Mouse (Mus musculus) liver, embryonic 16.5 days (tissue): Measurements from ENCODE around the gene Zfp219. TPM values are rescaled to one million over a fixed set of nuclear protein-coding genes. Genes with fewer than 3 reads are reported as not detected.

Source experiments
- ATAC-seq: fragments of 200-750 bp; cut with Nextera tagmentation; 2 replicates; pipeline ENCODE4 v1.8.0; 2017; ENCODE audit warnings: low read depth, mild to moderate bottlenecking, moderate number of reproducible peaks, moderate library complexity
- H3K27ac ChIP-seq: fragments of 300-500 bp; sonication (generic); 2 replicates; pipeline ENCODE4 v1.5.1; 2014; ENCODE audit warnings: mild to moderate bottlenecking, low read length
- H3K27me3 ChIP-seq: fragments of 300-500 bp; sonication (generic); 2 replicates; pipeline ENCODE4 v1.6.1; 2014; ENCODE audit warnings: low read depth, low read length, mixed read lengths; ENCODE audit not compliant: control insufficient read depth, insufficient read depth
- H3K36me3 ChIP-seq: fragments of 300-500 bp; sonication (generic); 2 replicates; pipeline ENCODE4 v1.6.1; 2014; ENCODE audit warnings: mild to moderate bottlenecking; ENCODE audit not compliant: control insufficient read depth, insufficient read depth
- H3K4me1 ChIP-seq: fragments of 300-500 bp; sonication (generic); 2 replicates; pipeline ENCODE4 v1.6.1; 2014; ENCODE audit warnings: low read depth, low read length, mixed read lengths; ENCODE audit not compliant: control insufficient read depth
- H3K4me2 ChIP-seq: fragments of 300-500 bp; sonication (generic); 2 replicates; pipeline ENCODE4 v1.6.1; 2014; ENCODE audit warnings: low read depth, low read length, mixed read lengths
- H3K4me3 ChIP-seq: fragments of 300-500 bp; sonication (generic); 2 replicates; pipeline ENCODE4 v1.5.1; 2014; ENCODE audit warnings: low read depth, mild to moderate bottlenecking, low read length
- H3K9ac ChIP-seq: fragments of 300-500 bp; sonication (generic); 2 replicates; pipeline ENCODE4 v1.6.1; 2014; ENCODE audit warnings: low read depth, low read length
- H3K9me3 ChIP-seq: fragments of 300-500 bp; sonication (generic); replicated peaks from 2 replicates; pipeline ENCODE4 v1.6.1; 2016; ENCODE audit warnings: low read length; ENCODE audit not compliant: control insufficient read depth
- WGBS: fragments of 180-500 bp; shearing (Covaris S2); extraction: QIAGEN DNeasy Blood & Tissue Kit; methylation state at CpG from one replicate; pipeline ENCODE4 v1.1.7; 2014; ENCODE audit not compliant: insufficient replicate concordance; 5-methylcytosine and 5-hydroxymethylcytosine counted together
- polyA plus RNA-seq: library from polyadenylated mRNA; unstranded; fragments of >200 nt; fragmentation: Nextera tagmentation; extraction: Ambion mirVana; gene quantifications from 2 replicates; pipeline ENCODE4 v1.2.1, GENCODE M21; 2015

Zfp219 gene
- polyA plus RNA-seq, 1 experiment from 2014 or later = 8.9 TPM

GRCm38 (mm10) chr14:52008321-52009203, 12.0 kb downstream of the Zfp219 start:
- H3K9me3 ChIP-seq = no peaks in the 10 kb centered on the region
- no peak overlapping the region for H3K4me2 ChIP-seq
- H3K27ac ChIP-seq = no peak overlapping the region
- no peak overlapping the region for H3K9ac ChIP-seq
- no peak overlapping the region for H3K4me3 ChIP-seq
- peaks cover 2% of the 10 kb centered on the region; the same call in 1 of the 2 replicates for H3K4me1 ChIP-seq
- no peaks in the 10 kb centered on the region for H3K27me3 ChIP-seq
- ATAC-seq = peak; percentile 83
- H3K36me3 ChIP-seq = peaks cover 15% of the 10 kb centered on the region
- WGBS = 48% methylated on average over 38 of the region's 38 CpGs

GRCm38 (mm10) chr14:52006771-52007170, 13.8 kb downstream of the Zfp219 start:
- H3K27me3 ChIP-seq = no peaks in the 10 kb centered on the region

GRCm38 (mm10) chr14:52006241-52006640, 14.3 kb downstream of the Zfp219 start:
- WGBS = 80% methylated on average over 8 of the region's 8 CpGs
- Histone ChIP-seq H3K4me2 (no peak overlapping the region), H3K9ac (no peak overlapping the region), H3K4me3 (no peak overlapping the region), H3K27ac (no peak overlapping the region), H3K27me3 (no peaks in the 10 kb centered on the region), H3K36me3 (peaks cover 15% of the 10 kb centered on the region), H3K9me3 (no peaks in the 10 kb centered on the region), H3K4me1 (peaks cover 2% of the 10 kb centered on the region; the same call in 1 of the 2 replicates)
- ATAC-seq = no peak

More at GRCm38 (mm10) chr14:52006771-52007170, 13.8 kb downstream of the Zfp219 start:
- Histone ChIP-seq H3K9ac (no peak overlapping the region), H3K36me3 (peaks cover 15% of the 10 kb centered on the region), H3K4me2 (no peak overlapping the region), H3K4me3 (no peak overlapping the region), H3K4me1 (peaks cover 2% of the 10 kb centered on the region; the same call in 1 of the 2 replicates), H3K9me3 (no peaks in the 10 kb centered on the region), H3K27ac (no peak overlapping the region)
- no peak for ATAC-seq
- WGBS = 91% methylated on average over 23 of the region's 23 CpGs

GRCm38 (mm10) chr14:52005616-52006015, 14.9 kb downstream of the Zfp219 start:
- Histone ChIP-seq H3K4me2 (no peak overlapping the region), H3K9me3 (no peaks in the 10 kb centered on the region), H3K36me3 (peaks cover 15% of the 10 kb centered on the region), H3K4me1 (peaks cover 2% of the 10 kb centered on the region; the same call in 1 of the 2 replicates), H3K9ac (no peak overlapping the region), H3K27ac (no peak overlapping the region), H3K27me3 (no peaks in the 10 kb centered on the region), H3K4me3 (no peak overlapping the region)
- no peak for ATAC-seq
- 77% methylated on average over 6 of the region's 6 CpGs for WGBS

GRCm38 (mm10) chr14:52005141-52005540, 15.4 kb downstream of the Zfp219 start:
- Histone ChIP-seq H3K27me3 (no peaks in the 10 kb centered on the region), H3K36me3 (peaks cover 17% of the 10 kb centered on the region), H3K9me3 (no peaks in the 10 kb centered on the region), H3K9ac (no peak overlapping the region), H3K4me2 (no peak overlapping the region), H3K27ac (no peak overlapping the region), H3K4me1 (peaks cover 2% of the 10 kb centered on the region; the same call in 1 of the 2 replicates), H3K4me3 (no peak overlapping the region)
- no peak for ATAC-seq
- 73% methylated on average over 7 of the region's 7 CpGs for WGBS

GRCm38 (mm10) chr14:52003981-52004495, 16.5 kb downstream of the Zfp219 start:
- Histone ChIP-seq H3K4me2 (no peak overlapping the region), H3K4me3 (no peak overlapping the region), H3K36me3 (peaks cover 17% of the 10 kb centered on the region), H3K27me3 (no peaks in the 10 kb centered on the region), H3K9ac (no peak overlapping the region), H3K27ac (no peak overlapping the region), H3K9me3 (no peaks in the 10 kb centered on the region), H3K4me1 (peaks cover 1% of the 10 kb centered on the region; the same call in 1 of the 2 replicates)
- no peak; the same call in 1 of the 2 replicates for ATAC-seq
- whole genome bisulfite sequencing = 50% methylated on average over 16 of the region's 16 CpGs

- 85% methylated on average over 14 of the region's 14 CpGs for WGBS
- H3K4me3 ChIP-seq = no peak overlapping the region
- peaks cover 2% of the 10 kb centered on the region; the same call in 1 of the 2 replicates for H3K36me3 ChIP-seq
- peaks cover 3% of the 10 kb centered on the region; the same call in 1 of the 2 replicates for H3K4me1 ChIP-seq
- H3K27ac ChIP-seq = no peak overlapping the region
- H3K9me3 ChIP-seq = no peaks in the 10 kb centered on the region
- ATAC-seq = no peak
- H3K4me2 ChIP-seq = no peak overlapping the region
- H3K9ac ChIP-seq = no peak overlapping the region
- no peaks in the 10 kb centered on the region for H3K27me3 ChIP-seq
Measured at GRCm38 (mm10) chr14:51997483-51997882, 23.1 kb downstream of the Zfp219 start.

GRCm38 (mm10) chr14:51996866-51997265, 23.7 kb downstream of the Zfp219 start:
- H3K4me2 ChIP-seq = no peak overlapping the region
- 73% methylated on average over 17 of the region's 17 CpGs for WGBS
- no peak overlapping the region for H3K27ac ChIP-seq
- peaks cover 3% of the 10 kb centered on the region; the same call in 1 of the 2 replicates for H3K4me1 ChIP-seq
- no peak overlapping the region for H3K9ac ChIP-seq
- H3K36me3 ChIP-seq = peaks cover 2% of the 10 kb centered on the region; the same call in 1 of the 2 replicates
- H3K4me3 ChIP-seq = no peak overlapping the region
- H3K9me3 ChIP-seq = no peaks in the 10 kb centered on the region
- no peak for ATAC-seq
- H3K27me3 ChIP-seq = no peaks in the 10 kb centered on the region
